In genomic region chr17:89737418-89737817, GRCm38 (mm10) we compare ENCODE assay signal across 23 mouse cellular contexts.
A peak's percentile ranks its signal among the peaks of the same experiment; 100 is the strongest.
DNase-seq lines count a peak whose midpoint lies in the region; ATAC-seq and TF ChIP-seq lines count a peak whose summit lies in the region.
"Had no signal": no experiment of that assay in that cellular context is flagged by ENCODE, and none has a peak within 500 bp of the region (broad histone marks: within the 10 kb centered on the region; RNA-seq: fewer than 3 reads in every experiment).

No protein-coding gene starts in this region.

- no peak overlapping the region for H3K4me3 ChIP-seq in forebrain, embryonic 13.5 days
- H3K4me3 ChIP-seq in forebrain, embryonic 11.5 days (ENCODE audit: low read depth, low read length), result no peak overlapping the region
- no peak overlapping the region for H3K4me3 ChIP-seq in left cerebral cortex, adult 2 months
- H3K4me3 ChIP-seq in stomach, postnatal 0 days (ENCODE audit: low read depth, low read length), result no peak overlapping the region
- H3K4me3 ChIP-seq: embryonic facial prominence, embryonic 13.5 days; heart, embryonic 13.5 days; hindbrain, embryonic 12.5 days; liver, embryonic 13.5 days; lung, embryonic 15.5 days had no signal

- intact Hi-C loops in left cerebral cortex, adult 2 months (cut with DNase I), result loop anchor here (10.0 kb wide), 1 partner anchor 347 kb away; no protein-coding TSS in a partner anchor

- TF ChIP-seq CTCF in left cerebral cortex, adult 2 months (IDR thresholded peaks at IDR 0.05), result peak; percentile 62
- TF ChIP-seq CTCF in stomach, postnatal 0 days (IDR thresholded peaks at IDR 0.05; ENCODE audit: low read depth), result peak; percentile 34

- H3K27ac ChIP-seq in forebrain, embryonic 13.5 days, result no peak overlapping the region
- no peak overlapping the region for H3K27ac ChIP-seq in forebrain, embryonic 11.5 days (ENCODE audit: low read depth, low read length)
- H3K27ac ChIP-seq in left cerebral cortex, adult 2 months, result no peak overlapping the region
- no peak overlapping the region for H3K27ac ChIP-seq in stomach, postnatal 0 days (replicated peaks)
- H3K27ac ChIP-seq: embryonic facial prominence, embryonic 13.5 days; heart, embryonic 13.5 days; hindbrain, embryonic 12.5 days; liver, embryonic 13.5 days; lung, embryonic 15.5 days; macrophage had no signal

- TF ChIP-seq EP300 in stomach, postnatal 0 days (optimal IDR thresholded peaks at IDR 0.05), result no peak

- no peaks in the 10 kb centered on the region for H3K27me3 ChIP-seq in forebrain, embryonic 13.5 days
- no peaks in the 10 kb centered on the region for H3K27me3 ChIP-seq in forebrain, embryonic 11.5 days (ENCODE audit: control insufficient read depth, insufficient read depth, low read length)
- H3K27me3 ChIP-seq in stomach, postnatal 0 days (ENCODE audit: control insufficient read depth, insufficient read depth, low read length), result no peaks in the 10 kb centered on the region
- H3K27me3 ChIP-seq: embryonic facial prominence, embryonic 13.5 days; heart, embryonic 13.5 days; hindbrain, embryonic 12.5 days; liver, embryonic 13.5 days; lung, embryonic 15.5 days; Patski had no signal

- H3K4me2 ChIP-seq in forebrain, embryonic 13.5 days, result no peak overlapping the region
- no peak overlapping the region for H3K4me2 ChIP-seq in forebrain, embryonic 11.5 days (ENCODE audit: low read depth, low read length, severe bottlenecking)
- H3K4me2 ChIP-seq in stomach, postnatal 0 days (replicated peaks; ENCODE audit: low read depth), result no peak overlapping the region
- H3K4me2 ChIP-seq: embryonic facial prominence, embryonic 13.5 days; heart, embryonic 13.5 days; hindbrain, embryonic 12.5 days; liver, embryonic 13.5 days; lung, embryonic 15.5 days had no signal

- H3K4me1 ChIP-seq in forebrain, embryonic 13.5 days, result no peaks in the 10 kb centered on the region
- H3K4me1 ChIP-seq in forebrain, embryonic 11.5 days (replicated peaks; ENCODE audit: control insufficient read depth, insufficient read depth, low read length), result no peaks in the 10 kb centered on the region
- H3K4me1 ChIP-seq in stomach, postnatal 0 days (replicated peaks; ENCODE audit: control insufficient read depth, insufficient read depth), result no peaks in the 10 kb centered on the region
- H3K4me1 ChIP-seq: embryonic facial prominence, embryonic 13.5 days; heart, embryonic 13.5 days; hindbrain, embryonic 12.5 days; liver, embryonic 13.5 days; lung, embryonic 15.5 days had no signal

- no peaks in the 10 kb centered on the region for H3K36me3 ChIP-seq in forebrain, embryonic 13.5 days (ENCODE audit: poor library complexity, severe bottlenecking)
- no peaks in the 10 kb centered on the region for H3K36me3 ChIP-seq in forebrain, embryonic 11.5 days (ENCODE audit: control insufficient read depth, insufficient read depth, low read length)
- H3K36me3 ChIP-seq in stomach, postnatal 0 days (ENCODE audit: control insufficient read depth, insufficient read depth, low read length), result no peaks in the 10 kb centered on the region
- H3K36me3 ChIP-seq: embryonic facial prominence, embryonic 13.5 days; heart, embryonic 13.5 days; hindbrain, embryonic 12.5 days; liver, embryonic 13.5 days; lung, embryonic 15.5 days had no signal

- H3K9me3 ChIP-seq in forebrain, embryonic 13.5 days (replicated peaks), result no peaks in the 10 kb centered on the region
- H3K9me3 ChIP-seq in forebrain, embryonic 11.5 days (ENCODE audit: control insufficient read depth, low read length), result no peaks in the 10 kb centered on the region
- H3K9me3 ChIP-seq in stomach, postnatal 0 days (ENCODE audit: control insufficient read depth, low read length), result no peaks in the 10 kb centered on the region
- H3K9me3 ChIP-seq: embryonic facial prominence, embryonic 13.5 days; heart, embryonic 13.5 days; hindbrain, embryonic 12.5 days; liver, embryonic 13.5 days; lung, embryonic 15.5 days had no signal

- whole genome bisulfite sequencing in forebrain, embryonic 13.5 days, result 95% methylated on average over 1 of the region's 1 CpGs
- 90% methylated on average over 1 of the region's 1 CpGs for WGBS in forebrain, embryonic 11.5 days
- 93% methylated on average over 1 of the region's 1 CpGs for WGBS in stomach, postnatal 0 days

- peak; percentile 53; the same call in 1 of the 2 replicates for ATAC-seq in forebrain, embryonic 13.5 days
- ATAC-seq in forebrain, embryonic 11.5 days (replicated peaks; ENCODE audit: low FRiP score), result no peak
- ATAC-seq in stomach, postnatal 0 days (ENCODE audit: low FRiP score, low TSS enrichment), result no peak
- ATAC-seq: Patski had no signal

- DNase-seq in forebrain, embryonic 11.5 days (ENCODE audit: low spot score), result no peak
- DNase-seq in left cerebral cortex, adult 2 months (ENCODE audit: extremely low spot score in 1 of 2, low spot score in 2 of 2), result no peak
- DNase-seq in left cerebral cortex, adult 8-10 months (ENCODE audit: low spot score in 2 of 2), result no peak
- DNase-seq in brain, adult 2 months (ENCODE audit: low read depth, low spot score), result peak; percentile 31
- DNase-seq in stomach, postnatal 0 days (ENCODE audit: low spot score), result no peak
- no peak for DNase-seq in adrenal gland, postnatal 36 days
- DNase-seq: cerebellum, adult 2 months; cerebellum, postnatal 36 days; embryo, embryonic 11 days; gastrocnemius, postnatal 10 days; heart, adult 11 months; heart, postnatal 14 days; kidney, adult 2 months; kidney, postnatal 14 days; liver, embryonic 13.5 days; right cerebral cortex, postnatal 14 days had no signal

- no peak overlapping the region for H3K9ac ChIP-seq in forebrain, embryonic 13.5 days
- H3K9ac ChIP-seq in forebrain, embryonic 11.5 days (ENCODE audit: low read length), result no peak overlapping the region
- no peak overlapping the region for H3K9ac ChIP-seq in stomach, postnatal 0 days (ENCODE audit: low read length)
- H3K9ac ChIP-seq: embryonic facial prominence, embryonic 13.5 days; heart, embryonic 13.5 days; hindbrain, embryonic 12.5 days; liver, embryonic 13.5 days; lung, embryonic 15.5 days had no signal
